Mouse (Mus musculus) macrophage (primary cell): ENCODE measurements around the gene Pou2f1. TPM values are rescaled to one million over a fixed set of nuclear protein-coding genes. Genes with fewer than 3 reads are reported as not detected.

ENCODE experiments used
- H3K27ac ChIP-seq: fragments of 350-480 bp; formaldehyde crosslinking; 2 replicates; pipeline ENCODE4 v1.9.0; 2021
- H3K36me3 ChIP-seq: fragments of 350-480 bp; formaldehyde crosslinking; 2 replicates; pipeline ENCODE4 v1.9.0; 2021; ENCODE audit errors: inconsistent target
- H3K4me3 ChIP-seq: fragments of 350-480 bp; formaldehyde crosslinking; 2 replicates; pipeline ENCODE4 v1.9.0; 2021; ENCODE audit errors: inconsistent target
- H3K79me2 ChIP-seq: fragments of 350-480 bp; formaldehyde crosslinking; 2 replicates; pipeline ENCODE4 v1.9.0; 2021; ENCODE audit errors: inconsistent target
- WGBS: methylation state at CpG from one replicate; pipeline ENCODE4 v1.1.7; 2026; ENCODE audit warnings: inconsistent platforms; ENCODE audit not compliant: missing documents; 5-methylcytosine and 5-hydroxymethylcytosine counted together
- polyA plus RNA-seq: library from polyadenylated mRNA; stranded (reverse); fragments of 250-400 nt; gene quantifications from 3 replicates; pipeline ENCODE4 v1.2.4, GENCODE M21; 2018; ENCODE audit warnings: inconsistent platforms

Pou2f1 gene
- polyA plus RNA-seq, 1 experiment from 2014 or later = 6.4 TPM

- Histone ChIP-seq H3K27ac (no peak overlapping the region), H3K79me2 (peaks cover 100% of the 10 kb centered on the region), H3K36me3 (no peaks in the 10 kb centered on the region), H3K4me3 (no peak overlapping the region)
- 84% methylated on average over 6 of the region's 6 CpGs for WGBS
These were observed 9.0 kb downstream of the Pou2f1 start for GRCm38 (mm10) chr1:165993270-165994156.

DNA sequence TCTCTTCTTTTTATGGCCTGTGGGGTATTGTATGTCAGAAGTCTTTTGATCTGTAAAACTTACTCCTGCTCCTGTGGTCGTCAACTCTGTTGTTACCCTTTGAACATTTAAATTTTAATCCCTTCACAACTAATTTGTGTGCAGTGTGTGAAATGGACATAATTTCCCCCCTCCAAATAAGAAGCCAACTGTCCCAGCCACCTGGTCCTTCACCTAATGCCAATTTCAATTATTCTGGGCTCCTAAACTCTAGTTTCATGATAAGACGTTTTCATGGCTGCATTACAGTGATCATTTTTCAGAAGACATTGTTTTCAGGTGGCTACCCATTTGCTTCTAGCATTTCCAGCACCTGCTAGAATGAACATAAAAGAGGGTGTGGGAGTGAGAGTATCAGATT, 13.9 kb downstream of the Pou2f1 start:
- no peaks in the 10 kb centered on the region for H3K36me3 ChIP-seq
- no peak overlapping the region for H3K4me3 ChIP-seq
- peaks cover 97% of the 10 kb centered on the region for H3K79me2 ChIP-seq
- no peak overlapping the region for H3K27ac ChIP-seq
- 94% methylated on average over 2 of the region's 2 CpGs for WGBS

DNA sequence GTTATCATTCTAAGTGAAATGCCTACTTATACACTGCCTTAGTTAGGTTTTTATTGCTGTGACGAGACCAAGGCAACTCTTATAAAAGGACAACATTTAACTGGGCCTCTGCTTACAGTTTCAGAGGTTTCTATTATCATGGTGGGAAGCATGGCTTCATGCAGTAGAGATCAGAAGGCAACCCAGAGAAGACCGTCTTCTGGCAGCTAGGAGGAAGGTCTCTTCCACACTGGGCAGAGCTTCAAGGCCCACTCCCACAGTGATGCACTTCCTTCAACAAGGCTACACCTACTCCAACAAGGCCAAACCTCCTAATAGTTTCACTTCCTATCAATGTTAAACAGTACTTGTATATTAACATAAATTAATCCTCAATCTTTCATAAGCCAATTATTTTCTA, 14.4 kb downstream of the Pou2f1 start:
- no peak overlapping the region for H3K27ac ChIP-seq
- WGBS = 70% methylated on average over 2 of the region's 2 CpGs
- H3K36me3 ChIP-seq = no peaks in the 10 kb centered on the region
- no peak overlapping the region for H3K4me3 ChIP-seq
- H3K79me2 ChIP-seq = peaks cover 92% of the 10 kb centered on the region

GRCm38 (mm10) chr1:165985743-165986360, 16.6 kb downstream of the Pou2f1 start:
- Histone ChIP-seq H3K4me3 (no peak overlapping the region), H3K27ac (no peak overlapping the region), H3K79me2 (peaks cover 91% of the 10 kb centered on the region; the same call in 1 of the 2 replicates), H3K36me3 (no peaks in the 10 kb centered on the region)
- whole genome bisulfite sequencing = 26% methylated on average over 3 of the region's 3 CpGs

DNA sequence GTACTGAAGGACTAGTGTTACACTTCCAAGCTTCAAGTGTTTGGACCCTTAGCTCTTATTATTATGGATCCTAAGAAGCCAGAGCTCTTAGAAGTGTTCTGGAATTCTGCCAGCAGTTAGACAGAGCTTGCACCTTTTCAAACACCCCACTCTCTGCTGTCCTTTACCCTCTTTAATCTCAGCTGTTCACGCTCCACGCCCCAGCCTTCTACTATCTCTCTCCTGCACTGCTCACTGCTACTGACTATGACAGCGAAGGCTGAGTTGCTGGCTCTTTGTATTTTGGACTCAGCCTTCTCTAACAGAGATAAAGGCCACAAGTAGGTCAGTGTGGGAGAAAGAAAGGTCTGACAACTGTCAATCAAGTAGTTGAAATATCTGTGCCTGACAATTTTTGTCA, 17.3 kb downstream of the Pou2f1 start:
- 86% methylated on average over 3 of the region's 3 CpGs for WGBS
- no peak overlapping the region for H3K4me3 ChIP-seq
- no peaks in the 10 kb centered on the region for H3K36me3 ChIP-seq
- no peak overlapping the region for H3K27ac ChIP-seq
- peaks cover 91% of the 10 kb centered on the region for H3K79me2 ChIP-seq

DNA sequence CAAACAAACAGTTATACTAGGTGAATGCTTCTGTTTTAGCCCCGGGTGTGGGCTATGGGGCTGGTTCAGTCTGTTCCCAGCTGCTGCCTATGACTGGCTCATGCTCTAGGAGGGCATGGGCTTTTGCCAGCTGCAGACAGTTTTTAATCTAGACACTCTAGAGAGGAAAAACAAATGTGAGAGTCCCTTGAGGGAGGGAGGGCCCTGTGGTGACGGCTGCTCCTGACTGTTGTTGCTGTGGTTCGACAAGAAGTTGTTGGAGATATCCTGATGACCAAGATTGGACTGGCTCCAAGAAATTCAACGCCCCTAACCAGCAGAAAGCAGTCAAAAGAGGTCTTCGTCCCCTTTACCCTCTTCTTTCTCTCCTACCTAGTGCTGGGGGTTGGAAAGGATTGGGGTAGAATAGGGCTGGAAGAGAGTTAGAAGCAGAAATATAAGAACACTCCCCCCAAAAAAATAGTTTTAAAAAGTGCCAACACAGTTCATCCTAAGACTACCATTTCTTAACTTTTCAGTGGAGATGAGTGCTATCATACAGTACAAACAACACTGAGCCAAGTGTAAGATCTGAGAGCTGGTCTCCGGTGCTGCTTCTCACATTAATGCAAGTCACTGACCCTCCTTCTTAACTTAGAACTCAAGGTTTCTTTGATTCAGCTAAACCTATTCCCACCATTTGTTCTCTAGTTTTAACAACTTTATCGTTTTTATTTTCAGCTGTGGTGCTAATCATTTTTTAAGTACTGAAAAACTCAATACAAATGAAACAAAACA, 25.6 kb downstream of the Pou2f1 start:
- Histone ChIP-seq H3K4me3 (no peak overlapping the region), H3K36me3 (no peaks in the 10 kb centered on the region), H3K27ac (no peak overlapping the region), H3K79me2 (peaks cover 64% of the 10 kb centered on the region)
- 69% methylated on average over 7 of the region's 7 CpGs for WGBS

GRCm38 (mm10) chr1:165969001-165969690, 33.3 kb downstream of the Pou2f1 start:
- Histone ChIP-seq H3K4me3 (no peak overlapping the region), H3K79me2 (peaks cover 29% of the 10 kb centered on the region; the same call in 1 of the 2 replicates), H3K36me3 (no peaks in the 10 kb centered on the region), H3K27ac (no peak overlapping the region)
- WGBS = 95% methylated on average over 3 of the region's 3 CpGs

- H3K4me3 ChIP-seq = no peak overlapping the region
- whole genome bisulfite sequencing = 34% methylated on average over 4 of the region's 4 CpGs
- H3K36me3 ChIP-seq = no peaks in the 10 kb centered on the region
- H3K27ac ChIP-seq = no peak overlapping the region
- H3K79me2 ChIP-seq = peaks cover 22% of the 10 kb centered on the region; the same call in 1 of the 2 replicates
These were observed 35.3 kb downstream of the Pou2f1 start for GRCm38 (mm10) chr1:165967027-165967654.

DNA sequence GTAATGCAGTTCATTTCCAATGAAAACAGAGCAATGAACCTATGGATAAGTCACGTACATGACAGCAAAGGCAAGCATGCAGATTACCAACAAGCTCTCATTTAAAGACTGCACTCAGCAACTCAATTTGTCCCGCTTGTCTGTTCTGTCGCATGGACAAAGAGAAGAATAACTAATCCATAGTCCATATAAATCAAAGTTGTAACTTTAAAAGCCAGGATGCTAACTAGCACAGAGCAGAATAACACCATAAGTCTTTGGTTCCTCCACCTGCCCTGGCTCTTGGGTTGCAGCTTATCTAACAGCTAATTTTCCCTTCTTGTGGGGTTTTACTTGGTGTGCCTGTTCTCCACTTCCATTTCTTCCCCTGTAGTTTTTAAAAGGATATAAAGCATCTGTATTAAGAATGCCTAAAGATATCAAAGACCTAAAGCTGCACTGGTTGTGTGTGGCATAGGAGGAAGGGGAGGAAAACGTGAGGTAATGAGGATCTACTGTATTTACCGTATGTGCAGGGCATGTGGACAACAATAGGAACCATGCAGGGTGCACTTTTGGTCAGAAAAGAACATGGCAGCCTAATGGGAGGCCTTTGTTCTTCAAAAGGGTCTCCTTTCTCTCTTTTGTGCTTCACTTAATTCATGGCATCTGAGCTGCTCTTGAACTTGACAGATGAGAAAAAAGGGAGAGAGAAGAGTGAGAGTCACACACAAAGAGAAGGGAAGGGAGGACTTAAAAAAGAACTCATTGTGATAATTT, 36.1 kb downstream of the Pou2f1 start:
- Histone ChIP-seq H3K79me2 (peaks cover 22% of the 10 kb centered on the region; the same call in 1 of the 2 replicates), H3K4me3 (no peak overlapping the region), H3K36me3 (no peaks in the 10 kb centered on the region), H3K27ac (no peak overlapping the region)
- WGBS = 100% methylated on average over 5 of the region's 5 CpGs

DNA sequence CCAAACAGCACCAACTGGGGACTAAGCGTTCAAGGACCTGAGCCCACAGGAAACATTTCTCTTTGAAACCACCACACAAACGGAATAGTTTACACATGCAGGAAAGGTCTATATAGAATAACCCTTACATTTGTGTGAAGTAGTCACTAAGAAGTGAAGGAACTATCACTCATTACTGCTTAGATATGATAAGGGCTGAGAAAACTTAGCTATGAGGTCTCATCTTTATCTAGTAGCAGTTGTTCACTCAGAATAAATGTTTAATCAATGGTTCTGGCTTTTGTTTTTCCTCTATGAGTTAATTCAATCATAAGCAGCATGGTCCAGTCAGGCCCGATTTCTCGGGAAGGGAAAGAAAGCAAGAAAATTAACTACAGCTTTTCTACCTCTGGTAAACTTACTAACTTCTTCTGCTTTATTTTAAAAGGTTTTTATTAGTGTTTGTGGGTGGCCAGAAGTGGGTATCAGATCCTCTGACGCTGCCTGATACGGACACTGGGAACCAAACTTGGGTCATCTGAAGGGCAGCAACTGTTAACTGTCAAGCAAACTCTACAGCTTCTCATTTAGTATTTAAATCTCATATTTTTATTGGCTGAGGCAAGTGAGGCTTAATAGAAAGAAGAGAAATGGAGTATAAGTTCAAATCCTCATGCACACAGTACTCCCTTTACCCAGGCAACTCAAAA, 40.7 kb downstream of the Pou2f1 start:
- Histone ChIP-seq H3K36me3 (no peaks in the 10 kb centered on the region), H3K27ac (no peak overlapping the region), H3K79me2 (peaks cover 46% of the 10 kb centered on the region; the same call in 1 of the 2 replicates), H3K4me3 (no peak overlapping the region)
- WGBS = 90% methylated on average over 6 of the region's 6 CpGs

DNA sequence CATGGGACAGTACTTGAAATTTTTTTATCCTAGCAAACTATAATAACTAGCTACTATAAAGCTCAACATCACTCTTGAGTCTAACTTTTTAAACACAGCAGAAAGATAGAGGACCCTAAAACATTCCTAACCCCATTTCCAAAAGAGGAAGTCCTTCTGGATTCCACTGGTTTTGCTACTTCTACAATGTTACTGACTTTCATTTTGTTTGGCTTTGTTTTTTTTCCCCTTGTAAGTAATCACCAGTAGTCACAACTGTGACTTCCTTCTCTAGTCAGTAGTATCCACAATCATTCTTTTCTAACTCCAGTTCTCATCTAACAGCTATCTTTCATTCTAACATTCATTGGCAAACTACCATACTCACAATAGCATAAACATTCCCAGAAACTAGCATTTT, 44.3 kb downstream of the Pou2f1 start:
- H3K36me3 ChIP-seq = no peaks in the 10 kb centered on the region
- peaks cover 25% of the 10 kb centered on the region; the same call in 1 of the 2 replicates for H3K79me2 ChIP-seq
- no peak overlapping the region for H3K4me3 ChIP-seq
- H3K27ac ChIP-seq = no peak overlapping the region

GRCm38 (mm10) chr1:165948214-165948813, 54.2 kb downstream of the Pou2f1 start:
- WGBS = 67% methylated on average over 2 of the region's 2 CpGs
- peaks cover 5% of the 10 kb centered on the region; the same call in 1 of the 2 replicates for H3K79me2 ChIP-seq
- no peak overlapping the region for H3K4me3 ChIP-seq
- no peaks in the 10 kb centered on the region for H3K36me3 ChIP-seq
- no peak overlapping the region for H3K27ac ChIP-seq
